ENCODE assay signal across 8 mouse cellular contexts in the genomic region with DNA sequence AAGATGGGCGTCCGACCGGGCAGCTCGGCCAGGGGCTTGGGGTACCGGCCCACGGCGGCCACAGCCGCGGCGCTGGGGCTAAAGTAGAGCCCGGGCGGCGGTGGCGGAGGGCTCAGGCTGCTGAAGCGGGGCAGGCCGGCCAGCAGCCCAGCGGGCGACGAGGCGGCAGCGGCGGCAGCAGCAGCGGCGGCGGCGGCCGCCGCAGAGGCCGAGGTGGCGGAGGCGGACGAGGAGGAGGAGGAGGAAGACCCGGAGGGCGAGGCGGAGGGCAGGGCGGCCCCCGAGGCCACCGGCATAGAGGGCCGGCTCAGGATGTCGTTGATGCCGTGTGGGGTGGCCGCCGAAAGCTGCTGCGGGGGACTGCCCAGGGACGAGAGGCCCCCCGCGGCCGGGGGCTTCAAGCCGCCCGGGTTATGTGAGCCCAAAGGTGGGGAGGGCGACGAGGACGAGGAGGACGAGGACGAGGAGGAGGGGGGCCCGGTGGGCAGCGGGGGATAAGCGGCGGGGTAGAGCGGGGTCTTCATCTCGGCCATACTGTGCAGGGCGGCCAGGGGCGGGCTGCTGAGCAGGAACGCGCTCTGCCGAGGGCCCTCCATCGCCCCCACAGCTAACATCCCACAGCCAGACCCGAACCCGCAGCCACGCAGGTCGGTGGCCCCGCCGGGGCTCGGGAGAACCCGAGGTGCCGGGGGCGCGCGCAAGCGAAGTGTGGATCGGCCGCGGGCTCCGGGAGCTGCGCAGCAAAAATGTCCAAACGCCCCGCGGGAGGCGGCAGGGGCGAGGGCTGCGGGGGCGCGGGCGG. TPM values are rescaled to one million over a fixed set of nuclear protein-coding genes. Genes with fewer than 3 reads are reported as not detected.
A peak's percentile ranks its signal among the peaks of the same experiment; 100 is the strongest.
DNase-seq lines count a peak whose midpoint lies in the region; ATAC-seq and TF ChIP-seq lines count a peak whose summit lies in the region.

No protein-coding gene starts in this region.

- WGBS in limb, embryonic 14.5 days = under 1% methylated on average over 61 of the region's 94 CpGs
- under 1% methylated on average over 78 of the region's 94 CpGs for WGBS in stomach, embryonic 15.5 days

- no peaks in the 10 kb centered on the region for H3K36me3 ChIP-seq in limb, embryonic 14.5 days (ENCODE audit: control insufficient read depth, insufficient read depth, low read length)
- no peaks in the 10 kb centered on the region for H3K36me3 ChIP-seq in stomach, embryonic 15.5 days

- peaks cover 98% of the 10 kb centered on the region for H3K27me3 ChIP-seq in limb, embryonic 14.5 days (ENCODE audit: control insufficient read depth, insufficient read depth, low read length)
- H3K27me3 ChIP-seq in stomach, embryonic 15.5 days (replicated peaks) = peaks cover 72% of the 10 kb centered on the region

- peak overlapping the region; percentile 25; the same call in 1 of the 2 replicates for H3K9ac ChIP-seq in limb, embryonic 14.5 days (ENCODE audit: low read depth, low read length, severe bottlenecking)
- peak overlapping the region; percentile 39 for H3K9ac ChIP-seq in stomach, embryonic 15.5 days

- H3K4me1 ChIP-seq in limb, embryonic 14.5 days (ENCODE audit: control insufficient read depth, insufficient read depth, low read length) = peaks cover 17% of the 10 kb centered on the region; the same call in 1 of the 2 replicates
- H3K4me1 ChIP-seq in stomach, embryonic 15.5 days = peaks cover 25% of the 10 kb centered on the region

- H3K27ac ChIP-seq in limb, embryonic 14.5 days (replicated peaks; ENCODE audit: low read depth, low read length) = no peak overlapping the region
- H3K27ac ChIP-seq in stomach, embryonic 15.5 days = peak overlapping the region; percentile 57

- DNase-seq in adrenal gland, postnatal 14 days = peak; percentile 9
- DNase-seq in adrenal gland, postnatal 25 days = no peak
- peak; percentile 15 for DNase-seq in ovary, postnatal 36 days (ENCODE audit: low spot score)
- DNase-seq in ovary, postnatal 10 days (ENCODE audit: low spot score) = no peak
- DNase-seq in limb, embryonic 14.5 days (ENCODE audit: low spot score) = no peak
- no peak for DNase-seq in spleen, adult 18-20 months
- DNase-seq in adrenal gland, adult 8-10 months = no peak

- no peak for TF ChIP-seq POLR2A in limb, embryonic 14.5 days (IDR thresholded peaks at IDR 0.05; ENCODE audit: borderline replicate concordance, extremely low read depth, insufficient read depth, insufficient read length)

- ATAC-seq in limb, embryonic 14.5 days (ENCODE audit: low FRiP score, low read depth) = no peak
- ATAC-seq in stomach, embryonic 15.5 days (ENCODE audit: insufficient read depth, low FRiP score, low read depth) = no peak

- H3K4me2 ChIP-seq in limb, embryonic 14.5 days (replicated peaks; ENCODE audit: low read depth, low read length, severe bottlenecking) = peak overlapping the region; percentile 65
- H3K4me2 ChIP-seq in stomach, embryonic 15.5 days = peak overlapping the region; percentile 71

- H3K9me3 ChIP-seq in limb, embryonic 14.5 days (ENCODE audit: control insufficient read depth, low read length) = no peaks in the 10 kb centered on the region
- no peaks in the 10 kb centered on the region for H3K9me3 ChIP-seq in stomach, embryonic 15.5 days

- H3K4me3 ChIP-seq in limb, embryonic 14.5 days (replicated peaks; ENCODE audit: low read length) = peak overlapping the region; percentile 41
- H3K4me3 ChIP-seq in stomach, embryonic 15.5 days (replicated peaks) = peak overlapping the region; percentile 50

RNA-seq across cellular contexts. Expression of a gene that starts 1.0 kb away (rescaled TPM):
- total RNA-seq in adrenal gland, postnatal 14 days (2021) = 0.15 TPM in 1 of 2 replicates, not detected in the other
- not detected in 2 replicates for total RNA-seq in adrenal gland, postnatal 25 days (2021)
- 0.25 and 0.31 TPM in 2 replicates for polyA plus RNA-seq in limb, embryonic 14.5 days (2012; rRNA removed)
- 0.10 TPM in 2 replicates for polyA plus RNA-seq in limb, embryonic 14.5 days (2014; fragmentation: Nextera tagmentation; extraction: Ambion mirVana)
- polyA plus RNA-seq in stomach, embryonic 15.5 days (2015; fragmentation: Nextera tagmentation; extraction: Ambion mirVana) = 5.2 and 7.9 TPM in 2 replicates
- under 1 TPM in 2 of 4 experiments, not detected in 2; 0.09 to 0.10 TPM for total RNA-seq in adrenal gland, adult 8-10 months (2022)

Comparison
In these comparisons a context has a peak if more than half of its experiments do, and no peak if none do; other contexts are left out.
1. DNase-seq: peak in adrenal gland, postnatal 14 days (single experiment) and ovary, postnatal 36 days (single experiment); none in adrenal gland, postnatal 25 days (single experiment), ovary, postnatal 10 days (single experiment), limb, embryonic 14.5 days (single experiment), spleen, adult 18-20 months (0 of 2) and adrenal gland, adult 8-10 months (single experiment).